Mouse (Mus musculus) testis, adult 10 weeks (tissue): ENCODE results near the gene Gstm4. TPM values are rescaled to one million over a fixed set of nuclear protein-coding genes. Genes with fewer than 3 reads are reported as not detected.

Source experiments
- polyA plus RNA-seq: library from polyadenylated mRNA; stranded (reverse); fragments of 350-450 nt; fragmentation: Illumina TruSeq; extraction: RNeasy Lipid Tissue Mini Kit (QIAGEN cat#74804); gene quantifications from one replicate; pipeline ENCODE4 v1.2.3, GENCODE M21; 2014; ENCODE audit warnings: low read depth, low replicate concordance

Gene Gstm4
- polyA plus RNA-seq, result 2.7 TPM

DNA sequence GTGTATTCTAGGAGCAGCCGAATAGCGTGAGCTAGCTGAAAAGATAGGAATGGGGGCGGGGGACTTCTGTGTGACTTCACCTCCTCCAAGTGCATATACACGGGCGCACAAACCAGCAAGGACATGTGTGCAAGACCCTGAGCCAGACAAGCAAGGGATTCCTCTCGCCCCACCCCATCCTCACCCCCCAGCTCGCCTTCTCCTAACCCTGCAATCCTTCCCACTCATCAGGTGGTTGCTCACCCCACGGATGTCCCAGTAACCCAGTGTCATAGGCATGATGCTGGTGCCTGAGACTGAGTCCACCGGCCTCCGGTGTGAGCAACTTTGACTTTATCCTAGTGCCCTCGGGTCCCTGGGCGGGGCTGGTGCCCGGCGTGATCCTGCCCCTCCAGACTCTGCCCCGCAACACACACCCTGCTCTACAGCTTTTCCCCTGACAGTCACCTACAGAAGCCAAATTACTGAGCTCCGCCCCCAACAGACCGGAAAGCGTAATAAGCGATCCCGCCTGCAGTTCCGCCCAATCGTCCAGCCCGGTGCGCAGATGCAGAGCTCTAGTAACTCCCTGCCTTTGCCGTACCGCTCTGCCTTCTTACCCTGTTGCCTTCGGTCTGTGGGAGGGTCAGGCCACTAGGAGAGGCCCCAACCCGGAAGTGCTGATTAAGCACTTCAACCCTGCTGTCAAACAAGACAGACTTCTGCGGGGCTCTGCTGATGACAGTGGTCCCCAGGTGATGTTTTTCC is at the start of gene Gstm4:
Gene Gstm4, minus strand, starts transcription at position 501 of the 747 bp plus-strand sequence.

GRCm38 (mm10) chr3:108092536-108093115 is 47.9 kb upstream of the Gstm4 start, which contains the start of gene Gnat2:
Gene Gnat2 (plus strand): TSS chr3:108092789.

GRCm38 (mm10) chr3:108086470-108086979 is 41.8 kb upstream of the Gstm4 start, which contains the start of gene Ampd2:
Gene Ampd2 (minus strand): TSS chr3:108086651.

GRCm38 (mm10) chr3:108017473-108018189 is 27.1 kb downstream of the Gstm4 start, which contains the start of gene Gstm1:
Gene Gstm1 (minus strand): TSS chr3:108017973.

Other genes with a start within 250 kb of the Gstm4 start
- 7.9 TPM for gene Eps8l3, start 167.7 kb downstream of the Gstm4 start, polyA plus RNA-seq
- gene Gstm5, start 149.1 kb downstream of the Gstm4 start, polyA plus RNA-seq, result 3,284 TPM
- gene Gstm7, start 113.1 kb downstream of the Gstm4 start, polyA plus RNA-seq, result 22.5 TPM
- 56.0 TPM for gene Gstm6, start 101.1 kb downstream of the Gstm4 start, polyA plus RNA-seq
- not detected for gene Gstm3, start 75.6 kb downstream of the Gstm4 start, polyA plus RNA-seq
- gene Gstm2, start 58.4 kb downstream of the Gstm4 start, polyA plus RNA-seq, result 222 TPM
- gene Gstm1, start 26.9 kb downstream of the Gstm4 start, polyA plus RNA-seq, result 104 TPM
- 1.7 TPM for gene Ampd2, start 41.8 kb upstream of the Gstm4 start, polyA plus RNA-seq
- 0.90 TPM for gene Gnat2, start 47.9 kb upstream of the Gstm4 start, polyA plus RNA-seq
- 93.3 TPM for gene Gnai3, start 101.3 kb upstream of the Gstm4 start, polyA plus RNA-seq
- gene Gpr61, start 110.0 kb upstream of the Gstm4 start, polyA plus RNA-seq, result 0.38 TPM
- gene Amigo1, start 141.4 kb upstream of the Gstm4 start, polyA plus RNA-seq, result 0.43 TPM
- gene Cyb561d1, start 156.3 kb upstream of the Gstm4 start, polyA plus RNA-seq, result 1.4 TPM
- 0.85 TPM for gene Atxn7l2, start 166.0 kb upstream of the Gstm4 start, polyA plus RNA-seq
- gene Sypl2, start 181.8 kb upstream of the Gstm4 start, polyA plus RNA-seq, result 0.17 TPM
- 65.6 TPM for gene Psma5, start 212.0 kb upstream of the Gstm4 start, polyA plus RNA-seq
- 38.3 TPM for gene Sort1, start 239.2 kb upstream of the Gstm4 start, polyA plus RNA-seq